Mouse (Mus musculus): ENCODE results near the gene Mogat2. TPM values are rescaled to one million over a fixed set of nuclear protein-coding genes. Genes with fewer than 3 reads are reported as not detected.

The Mogat2 gene
- polyA plus RNA-seq, 1 experiment from 2014 or later, result 0.55 TPM

DNA sequence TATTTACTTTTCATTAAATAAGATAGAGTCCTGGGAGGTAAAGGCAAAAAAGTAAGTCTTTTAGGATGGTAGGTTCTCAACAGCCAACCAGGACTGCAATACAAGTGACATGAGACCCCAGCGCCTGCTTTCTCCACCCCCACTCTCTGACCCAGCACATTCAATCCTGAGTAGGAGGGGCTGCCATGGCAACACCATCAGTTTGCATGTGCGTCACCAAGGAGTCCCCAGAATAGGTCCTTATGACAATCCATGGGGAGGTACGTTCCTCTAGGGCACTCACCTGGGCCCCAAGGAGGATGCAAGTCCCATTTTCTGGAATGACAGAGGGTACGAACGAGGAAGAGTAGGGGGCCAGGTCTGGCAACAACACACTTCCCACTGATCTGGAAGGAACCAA, 61.0 kb downstream of the Mogat2 start:
- WGBS, result 87% methylated on average over 5 of the region's 5 CpGs
- Histone ChIP-seq H3K27ac (ENCODE audit: low read length) (no peak overlapping the region), H3K4me1 (ENCODE audit: insufficient read depth, low read depth, low read length) (peaks cover 2% of the 10 kb centered on the region; the same call in 1 of the 2 replicates), H3K4me2 (replicated peaks; ENCODE audit: low read depth, low read length) (no peak overlapping the region), H3K36me3 (ENCODE audit: insufficient read depth, low read length) (no peaks in the 10 kb centered on the region), H3K9ac (replicated peaks; ENCODE audit: low read depth) (no peak overlapping the region), H3K4me3 (ENCODE audit: low read depth, low read length) (no peak overlapping the region), H3K27me3 (replicated peaks; ENCODE audit: insufficient read depth, low read length) (no peaks in the 10 kb centered on the region), H3K9me3 (ENCODE audit: low read length) (no peaks in the 10 kb centered on the region)
- ATAC-seq (no peak), DNase-seq (ENCODE audit: low spot score) (no peak)
- TF ChIP-seq EP300 (IDR thresholded peaks at IDR 0.05), result no peak
- no peak for TF ChIP-seq CTCF (IDR thresholded peaks at IDR 0.05)

DNA sequence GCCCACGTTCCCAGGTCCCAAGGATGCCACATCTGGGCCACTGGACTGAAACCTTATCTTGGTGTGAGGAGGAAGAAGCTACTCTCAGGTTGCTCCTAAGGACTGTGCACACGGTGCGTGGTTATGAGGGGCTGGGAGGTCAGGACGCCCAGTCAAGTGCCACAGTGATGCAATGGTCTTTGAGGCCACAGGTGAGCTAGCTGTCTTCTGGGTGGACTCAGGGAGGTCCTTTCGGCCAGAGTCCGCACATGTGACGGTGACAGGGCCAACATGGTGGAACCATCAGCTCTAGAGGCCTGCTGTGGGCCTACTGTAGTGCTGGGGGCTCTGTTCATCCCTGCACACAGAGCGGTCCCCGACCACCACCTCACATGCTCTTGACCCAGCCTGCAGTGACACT, 62.8 kb downstream of the Mogat2 start:
- ATAC-seq (no peak), DNase-seq (ENCODE audit: low spot score) (no peak)
- Histone ChIP-seq H3K4me3 (ENCODE audit: low read depth, low read length) (no peak overlapping the region), H3K27me3 (replicated peaks; ENCODE audit: insufficient read depth, low read length) (no peaks in the 10 kb centered on the region), H3K9me3 (ENCODE audit: low read length) (no peaks in the 10 kb centered on the region), H3K27ac (ENCODE audit: low read length) (no peak overlapping the region), H3K36me3 (ENCODE audit: insufficient read depth, low read length) (no peaks in the 10 kb centered on the region), H3K4me1 (ENCODE audit: insufficient read depth, low read depth, low read length) (peaks cover 2% of the 10 kb centered on the region; the same call in 1 of the 2 replicates), H3K9ac (replicated peaks; ENCODE audit: low read depth) (no peak overlapping the region), H3K4me2 (replicated peaks; ENCODE audit: low read depth, low read length) (no peak overlapping the region)
- 86% methylated on average over 9 of the region's 9 CpGs for WGBS
- TF ChIP-seq EP300 (IDR thresholded peaks at IDR 0.05), result no peak
- TF ChIP-seq CTCF (IDR thresholded peaks at IDR 0.05), result no peak

GRCm38 (mm10) chr7:99175118-99175517, 63.3 kb downstream of the Mogat2 start:
- DNase-seq (ENCODE audit: low spot score) (no peak), ATAC-seq (0 out of 2 replicates have a peak, but pooled peaks have one; percentile 19)
- H3K36me3 ChIP-seq (ENCODE audit: insufficient read depth, low read length), result no peaks in the 10 kb centered on the region
- WGBS, result 74% methylated on average over 11 of the region's 11 CpGs
- no peak overlapping the region for H3K27ac ChIP-seq (ENCODE audit: low read length)
- H3K4me3 ChIP-seq (ENCODE audit: low read depth, low read length), result no peak overlapping the region
- H3K4me1 ChIP-seq (ENCODE audit: insufficient read depth, low read depth, low read length), result peaks cover under 1% of the 10 kb centered on the region; the same call in 1 of the 2 replicates
- H3K27me3 ChIP-seq (replicated peaks; ENCODE audit: insufficient read depth, low read length), result no peaks in the 10 kb centered on the region
- H3K9ac ChIP-seq (replicated peaks; ENCODE audit: low read depth), result no peak overlapping the region
- H3K4me2 ChIP-seq (replicated peaks; ENCODE audit: low read depth, low read length), result no peak overlapping the region
- no peaks in the 10 kb centered on the region for H3K9me3 ChIP-seq (ENCODE audit: low read length)
- TF ChIP-seq EP300 (IDR thresholded peaks at IDR 0.05) (no peak), CTCF (IDR thresholded peaks at IDR 0.05) (no peak)

GRCm38 (mm10) chr7:99174006-99174405, 64.4 kb downstream of the Mogat2 start:
- H3K27ac ChIP-seq (ENCODE audit: low read length), result no peak overlapping the region
- no peak for ATAC-seq
- no peak overlapping the region for H3K4me2 ChIP-seq (replicated peaks; ENCODE audit: low read depth, low read length)
- no peak for DNase-seq (ENCODE audit: low spot score)
- H3K9ac ChIP-seq (replicated peaks; ENCODE audit: low read depth), result no peak overlapping the region
- WGBS, result 90% methylated on average over 4 of the region's 4 CpGs
- H3K9me3 ChIP-seq (ENCODE audit: low read length), result no peaks in the 10 kb centered on the region
- TF ChIP-seq CTCF (IDR thresholded peaks at IDR 0.05) (no peak), EP300 (IDR thresholded peaks at IDR 0.05) (no peak)
- H3K4me1 ChIP-seq (ENCODE audit: insufficient read depth, low read depth, low read length), result no peaks in the 10 kb centered on the region; the same call in 1 of the 2 replicates
- H3K36me3 ChIP-seq (ENCODE audit: insufficient read depth, low read length), result no peaks in the 10 kb centered on the region
- H3K4me3 ChIP-seq (ENCODE audit: low read depth, low read length), result no peak overlapping the region
- no peaks in the 10 kb centered on the region for H3K27me3 ChIP-seq (replicated peaks; ENCODE audit: insufficient read depth, low read length)

DNA sequence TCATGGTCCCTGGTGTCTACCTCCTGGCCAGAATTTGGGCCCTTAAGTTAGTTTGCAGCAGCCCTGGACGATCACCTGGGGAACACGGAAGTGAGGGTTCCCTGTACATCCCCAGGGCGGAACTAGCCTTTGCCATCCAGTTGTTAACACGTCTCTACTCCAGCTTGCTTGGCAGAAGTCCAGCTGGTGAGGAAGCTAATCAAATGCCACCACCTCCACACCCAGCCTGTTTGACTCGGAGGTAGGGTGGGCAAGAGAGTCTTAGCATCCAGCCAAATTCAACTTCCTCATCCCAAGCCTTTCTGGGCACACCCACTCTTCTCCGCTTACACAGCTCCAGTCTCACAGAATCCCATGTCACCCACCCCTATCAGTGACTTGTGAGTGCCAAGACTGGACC, 65.5 kb downstream of the Mogat2 start:
- TF ChIP-seq CTCF (IDR thresholded peaks at IDR 0.05) (no peak), EP300 (IDR thresholded peaks at IDR 0.05) (no peak)

DNA sequence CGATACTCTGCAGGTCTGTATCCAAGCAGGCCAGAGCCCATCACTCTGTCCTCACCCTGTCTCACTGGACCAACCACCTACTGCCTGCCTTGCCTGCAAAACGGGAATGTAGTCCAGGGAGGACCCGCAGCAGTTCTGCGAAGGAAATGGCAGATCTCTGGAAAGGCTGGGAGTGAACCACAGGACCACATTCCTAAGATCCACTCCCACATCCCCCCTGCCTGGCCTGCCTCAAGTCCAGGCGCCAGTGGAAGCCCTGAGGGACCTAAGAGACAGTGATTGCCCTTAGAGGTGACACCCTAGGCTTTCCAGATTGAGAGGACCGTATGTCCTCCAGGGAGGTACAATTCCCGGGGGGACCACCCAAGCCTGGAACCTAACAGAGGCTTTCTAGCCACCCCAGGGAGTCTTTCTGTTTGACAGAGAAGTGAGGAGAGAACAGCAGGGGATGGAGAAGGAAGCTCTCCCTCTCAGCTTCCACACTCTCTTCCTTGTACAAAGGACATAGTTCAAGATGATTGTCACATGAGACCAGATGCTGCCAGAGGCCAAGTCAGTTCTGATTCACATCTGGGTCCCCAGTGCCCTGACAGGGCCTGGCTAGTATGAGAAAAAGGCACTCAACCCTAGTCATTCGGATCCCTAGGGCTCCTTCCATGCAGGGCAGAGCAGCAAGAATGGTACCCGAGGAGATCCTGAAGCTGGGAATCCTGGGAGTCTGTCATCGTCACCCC, 66.5 kb downstream of the Mogat2 start:
- H3K4me3 ChIP-seq (ENCODE audit: low read depth, low read length), result no peak overlapping the region
- H3K36me3 ChIP-seq (ENCODE audit: insufficient read depth, low read length), result no peaks in the 10 kb centered on the region
- 67% methylated on average over 10 of the region's 10 CpGs for WGBS
- H3K9me3 ChIP-seq (ENCODE audit: low read length), result no peaks in the 10 kb centered on the region
- no peak overlapping the region for H3K27ac ChIP-seq (ENCODE audit: low read length)
- no peak for TF ChIP-seq CTCF (IDR thresholded peaks at IDR 0.05)
- no peak for TF ChIP-seq EP300 (IDR thresholded peaks at IDR 0.05)
- H3K27me3 ChIP-seq (replicated peaks; ENCODE audit: insufficient read depth, low read length), result no peaks in the 10 kb centered on the region
- no peak overlapping the region for H3K9ac ChIP-seq (replicated peaks; ENCODE audit: low read depth)
- DNase-seq (ENCODE audit: low spot score) (no peak), ATAC-seq (no peak)
- H3K4me2 ChIP-seq (replicated peaks; ENCODE audit: low read depth, low read length), result no peak overlapping the region
- no peaks in the 10 kb centered on the region; the same call in 1 of the 2 replicates for H3K4me1 ChIP-seq (ENCODE audit: insufficient read depth, low read depth, low read length)

More for the DNA sequence above, 65.5 kb downstream of the Mogat2 start:
- H3K27ac ChIP-seq (ENCODE audit: low read length), result no peak overlapping the region
- no peaks in the 10 kb centered on the region for H3K36me3 ChIP-seq (ENCODE audit: insufficient read depth, low read length)
- H3K4me1 ChIP-seq (ENCODE audit: insufficient read depth, low read depth, low read length), result no peaks in the 10 kb centered on the region; the same call in 1 of the 2 replicates
- no peak overlapping the region for H3K4me2 ChIP-seq (replicated peaks; ENCODE audit: low read depth, low read length)
- no peak for ATAC-seq
- 55% methylated on average over 6 of the region's 6 CpGs for WGBS
- no peaks in the 10 kb centered on the region for H3K9me3 ChIP-seq (ENCODE audit: low read length)
- DNase-seq (ENCODE audit: low spot score), result peak; percentile 22
- H3K4me3 ChIP-seq (ENCODE audit: low read depth, low read length), result no peak overlapping the region
- no peaks in the 10 kb centered on the region for H3K27me3 ChIP-seq (replicated peaks; ENCODE audit: insufficient read depth, low read length)
- H3K9ac ChIP-seq (replicated peaks; ENCODE audit: low read depth), result no peak overlapping the region
